Mouse (Mus musculus) kidney, postnatal 0 days (tissue): ENCODE measurements around the gene Lpin3. TPM values are rescaled to one million over a fixed set of nuclear protein-coding genes. Genes with fewer than 3 reads are reported as not detected.

Experiments used
- ATAC-seq: fragments of 200-750 bp; cut with Nextera tagmentation; replicated peaks from 2 replicates; pipeline ENCODE4 v1.8.0; 2017; ENCODE audit warnings: low read depth, moderate number of reproducible peaks, moderate TSS enrichment, moderate library complexity; ENCODE audit not compliant: low FRiP score
- DNase-seq: peaks from one replicate; pipeline ENCODE4 v3.0.0-alpha.2; 2016; ENCODE audit warnings: low spot score
- H3K27ac ChIP-seq: fragments of 300-500 bp; sonication (generic); 2 replicates; pipeline ENCODE4 v1.5.1; 2014; ENCODE audit warnings: mild to moderate bottlenecking
- H3K27me3 ChIP-seq: fragments of 300-500 bp; sonication (generic); 2 replicates; pipeline ENCODE4 v1.6.1; 2014; ENCODE audit warnings: low read length, mixed read lengths; ENCODE audit not compliant: insufficient read depth
- H3K36me3 ChIP-seq: fragments of 300-500 bp; sonication (generic); 2 replicates; pipeline ENCODE4 v1.6.1; 2014; ENCODE audit warnings: low read length, mixed read lengths; ENCODE audit not compliant: insufficient read depth
- H3K4me1 ChIP-seq: fragments of 300-500 bp; sonication (generic); replicated peaks from 2 replicates; pipeline ENCODE4 v1.6.1; 2014; ENCODE audit warnings: antibody characterized with exemption, low read length, mixed read lengths; ENCODE audit not compliant: insufficient read depth
- H3K4me2 ChIP-seq: fragments of 300-500 bp; sonication (generic); 2 replicates; pipeline ENCODE4 v1.6.1; 2014; ENCODE audit warnings: mild to moderate bottlenecking, low read length, moderate library complexity, mixed read lengths
- H3K4me3 ChIP-seq: fragments of 300-500 bp; sonication (generic); replicated peaks from 2 replicates; pipeline ENCODE4 v1.5.1; 2014; ENCODE audit warnings: low read depth, low read length
- H3K9ac ChIP-seq: fragments of 300-500 bp; sonication (generic); 2 replicates; pipeline ENCODE4 v1.6.1; 2014; ENCODE audit warnings: low read depth, low read length
- H3K9me3 ChIP-seq: fragments of 300-500 bp; sonication (generic); replicated peaks from 2 replicates; pipeline ENCODE4 v1.6.1; 2016; ENCODE audit warnings: low read length, inconsistent platforms, mixed read lengths
- CTCF ChIP-seq: IDR thresholded peaks from 2 replicates; pipeline ENCODE4 v1.5.1; 2016; ENCODE audit warnings: antibody characterized with exemption, low read depth, mild to moderate bottlenecking, moderate library complexity
- WGBS: fragments of 180-500 bp; shearing (Covaris S2); extraction: QIAGEN DNeasy Blood & Tissue Kit; methylation state at CpG from one replicate; pipeline ENCODE4 v1.1.7; 2014; 5-methylcytosine and 5-hydroxymethylcytosine counted together
- polyA plus RNA-seq: library from polyadenylated mRNA; unstranded; fragments of >200 nt; fragmentation: Nextera tagmentation; extraction: Ambion mirVana; gene quantifications from 2 replicates; pipeline ENCODE4 v1.2.1, GENCODE M21; 2015

Gene Lpin3
- polyA plus RNA-seq, 1 experiment from 2014 or later = 4.1 TPM

- WGBS = 76% methylated on average over 7 of the region's 7 CpGs
- Histone ChIP-seq H3K36me3 (no peaks in the 10 kb centered on the region), H3K4me3 (no peak overlapping the region), H3K27ac (no peak overlapping the region), H3K4me1 (no peaks in the 10 kb centered on the region), H3K9ac (no peak overlapping the region), H3K27me3 (no peaks in the 10 kb centered on the region), H3K9me3 (no peaks in the 10 kb centered on the region), H3K4me2 (no peak overlapping the region)
- no peak for ATAC-seq
- TF ChIP-seq CTCF = no peak
- DNase-seq = no peak
These were observed 21.4 kb downstream of the Lpin3 start for GRCm38 (mm10) chr2:160901656-160902412.

GRCm38 (mm10) chr2:160905301-160905700 is 24.8 kb downstream of the Lpin3 start:
- Histone ChIP-seq H3K4me2 (no peak overlapping the region), H3K4me1 (no peaks in the 10 kb centered on the region), H3K36me3 (no peaks in the 10 kb centered on the region), H3K27ac (no peak overlapping the region), H3K4me3 (no peak overlapping the region), H3K9me3 (no peaks in the 10 kb centered on the region), H3K27me3 (no peaks in the 10 kb centered on the region), H3K9ac (no peak overlapping the region)
- WGBS = 92% methylated on average over 12 of the region's 12 CpGs
- DNase-seq = no peak
- no peak for ATAC-seq
- no peak for TF ChIP-seq CTCF

GRCm38 (mm10) chr2:160906101-160906500 is 25.6 kb downstream of the Lpin3 start:
- no peak overlapping the region for H3K27ac ChIP-seq
- no peaks in the 10 kb centered on the region for H3K9me3 ChIP-seq
- DNase-seq (no peak), ATAC-seq (no peak)
- no peak overlapping the region for H3K4me3 ChIP-seq
- no peaks in the 10 kb centered on the region for H3K36me3 ChIP-seq
- H3K4me2 ChIP-seq = no peak overlapping the region
- no peak for TF ChIP-seq CTCF
- H3K9ac ChIP-seq = no peak overlapping the region
- H3K27me3 ChIP-seq = 0 out of 2 replicates have a peak, but pooled peaks cover 2% of the 10 kb centered on the region
- WGBS = 74% methylated on average over 5 of the region's 5 CpGs
- no peaks in the 10 kb centered on the region for H3K4me1 ChIP-seq

- no peaks in the 10 kb centered on the region for H3K36me3 ChIP-seq
- ATAC-seq (no peak), DNase-seq (no peak)
- H3K9me3 ChIP-seq = no peaks in the 10 kb centered on the region
- peaks cover 11% of the 10 kb centered on the region for H3K4me1 ChIP-seq
- no peak overlapping the region for H3K4me2 ChIP-seq
- no peak overlapping the region for H3K27ac ChIP-seq
- H3K4me3 ChIP-seq = no peak overlapping the region
- no peak for TF ChIP-seq CTCF
- no peak overlapping the region for H3K9ac ChIP-seq
- 0 out of 2 replicates have a peak, but pooled peaks cover 18% of the 10 kb centered on the region for H3K27me3 ChIP-seq
- WGBS = 66% methylated on average over 18 of the region's 18 CpGs
These were observed 28.1 kb downstream of the Lpin3 start for GRCm38 (mm10) chr2:160908607-160909006.

- peaks cover 11% of the 10 kb centered on the region for H3K4me1 ChIP-seq
- ATAC-seq (no peak), DNase-seq (no peak)
- H3K9me3 ChIP-seq = no peaks in the 10 kb centered on the region
- WGBS = 84% methylated on average over 5 of the region's 5 CpGs
- 0 out of 2 replicates have a peak, but pooled peaks cover 18% of the 10 kb centered on the region for H3K27me3 ChIP-seq
- H3K9ac ChIP-seq = no peak overlapping the region
- no peak overlapping the region for H3K4me2 ChIP-seq
- H3K27ac ChIP-seq = no peak overlapping the region
- TF ChIP-seq CTCF = no peak
- no peak overlapping the region for H3K4me3 ChIP-seq
- H3K36me3 ChIP-seq = no peaks in the 10 kb centered on the region
These were observed 30.2 kb downstream of the Lpin3 start for GRCm38 (mm10) chr2:160910633-160911032.

GRCm38 (mm10) chr2:160911558-160912201 is 31.2 kb downstream of the Lpin3 start:
- no peaks in the 10 kb centered on the region for H3K9me3 ChIP-seq
- H3K9ac ChIP-seq = peak overlapping the region; percentile 40
- ATAC-seq (no peak), DNase-seq (no peak)
- under 1% methylated on average over 55 of the region's 64 CpGs for WGBS
- TF ChIP-seq CTCF = no peak
- peak overlapping the region; percentile 88 for H3K4me2 ChIP-seq
- no peak overlapping the region for H3K27ac ChIP-seq
- H3K36me3 ChIP-seq = no peaks in the 10 kb centered on the region
- 0 out of 2 replicates have a peak, but pooled peaks cover 18% of the 10 kb centered on the region for H3K27me3 ChIP-seq
- H3K4me3 ChIP-seq = peak overlapping the region; percentile 52
- H3K4me1 ChIP-seq = peaks cover 11% of the 10 kb centered on the region
